Mouse (Mus musculus): Measurements from ENCODE around the gene Tmem150c. TPM values are rescaled to one million over a fixed set of nuclear protein-coding genes. Genes with fewer than 3 reads are reported as not detected.

Gene Tmem150c
- polyA plus RNA-seq, 1 experiment, result not detected

DNA sequence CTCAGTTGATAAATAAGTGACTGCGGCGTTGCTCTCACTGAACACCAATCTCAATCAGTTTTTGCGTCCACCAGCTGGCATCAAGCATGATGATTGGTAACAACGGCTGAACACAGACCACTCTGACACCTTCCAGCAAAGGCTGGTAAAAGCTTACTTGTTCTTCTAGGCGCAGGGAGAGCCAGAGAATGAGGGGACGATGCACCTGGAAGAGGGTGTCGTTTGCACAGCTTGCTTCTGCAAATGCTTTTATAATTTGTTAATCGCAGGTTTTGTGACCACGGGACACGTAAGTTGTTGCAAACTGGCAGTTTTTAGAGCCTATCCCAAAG, 68.4 kb downstream of the Tmem150c start:
- TF ChIP-seq GATA1 (IDR thresholded peaks at IDR 0.05; ENCODE audit: low read length) (no peak), TAL1 (IDR thresholded peaks at IDR 0.05; ENCODE audit: low read length) (no peak)
- Histone ChIP-seq H3K4me1 (ENCODE audit: control insufficient read depth) (no peaks in the 10 kb centered on the region), H3K36me3 (ENCODE audit: control insufficient read depth) (no peaks in the 10 kb centered on the region), H3K9me3 (ENCODE audit: control insufficient read depth, low read length) (no peaks in the 10 kb centered on the region), H3K27me3 (ENCODE audit: control insufficient read depth) (no peaks in the 10 kb centered on the region; the same call in 1 of the 2 replicates), H3K4me3 (replicated peaks) (no peak overlapping the region)

- H3K4me3 ChIP-seq (replicated peaks), result no peak overlapping the region
These were observed 68.9 kb downstream of the Tmem150c start for GRCm38 (mm10) chr5:100090515-100091262.

GRCm38 (mm10) chr5:100085097-100085496, 74.5 kb downstream of the Tmem150c start:
- Histone ChIP-seq H3K9me3 (ENCODE audit: control insufficient read depth, low read length) (no peaks in the 10 kb centered on the region), H3K27me3 (ENCODE audit: control insufficient read depth) (no peaks in the 10 kb centered on the region), H3K4me1 (ENCODE audit: control insufficient read depth) (no peaks in the 10 kb centered on the region), H3K36me3 (ENCODE audit: control insufficient read depth) (no peaks in the 10 kb centered on the region), H3K4me3 (replicated peaks) (no peak overlapping the region)
- no peak for TF ChIP-seq GATA1 (IDR thresholded peaks at IDR 0.05; ENCODE audit: low read length)
- no peak for TF ChIP-seq TAL1 (IDR thresholded peaks at IDR 0.05; ENCODE audit: low read length)

More at GRCm38 (mm10) chr5:100090515-100091262, 68.9 kb downstream of the Tmem150c start:
- H3K9me3 ChIP-seq (ENCODE audit: control insufficient read depth, low read length), result no peaks in the 10 kb centered on the region
- no peak for TF ChIP-seq TAL1 (IDR thresholded peaks at IDR 0.05; ENCODE audit: low read length)
- TF ChIP-seq GATA1 (IDR thresholded peaks at IDR 0.05; ENCODE audit: low read length), result no peak
- H3K27me3 ChIP-seq (ENCODE audit: control insufficient read depth), result no peaks in the 10 kb centered on the region; the same call in 1 of the 2 replicates
- no peaks in the 10 kb centered on the region for H3K36me3 ChIP-seq (ENCODE audit: control insufficient read depth)
- no peaks in the 10 kb centered on the region for H3K4me1 ChIP-seq (ENCODE audit: control insufficient read depth)

DNA sequence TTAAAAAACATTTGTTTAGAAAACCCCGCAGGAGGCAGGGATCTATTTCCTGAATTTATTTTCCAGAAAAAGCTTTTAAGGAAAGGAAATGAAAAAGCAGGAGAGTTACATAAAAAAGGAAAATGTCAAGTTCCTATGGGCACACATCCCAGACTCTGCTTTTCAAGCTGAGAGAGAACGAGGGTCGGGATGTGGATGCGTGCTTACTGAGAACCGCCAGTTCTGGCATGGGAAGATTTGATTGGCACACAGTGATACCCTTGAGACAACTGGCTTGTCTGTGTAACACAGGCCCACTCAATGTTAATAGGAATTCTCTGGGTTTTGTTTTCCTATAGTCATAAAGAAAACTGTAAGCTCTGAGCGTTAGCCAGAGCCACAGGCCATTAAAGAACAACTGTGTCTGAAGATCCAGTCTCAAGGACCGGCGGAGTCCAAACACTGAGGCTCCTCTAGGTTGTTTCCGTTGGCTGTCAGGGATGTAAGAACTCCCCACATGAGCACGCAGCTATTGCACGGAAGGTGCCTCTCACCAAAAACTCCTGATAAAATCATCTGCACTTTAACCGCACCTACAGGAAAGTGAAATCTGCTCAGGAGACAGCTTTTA, 75.5 kb downstream of the Tmem150c start:
- Histone ChIP-seq H3K4me3 (replicated peaks) (no peak overlapping the region), H3K4me1 (ENCODE audit: control insufficient read depth) (peaks cover 8% of the 10 kb centered on the region), H3K9me3 (ENCODE audit: control insufficient read depth, low read length) (no peaks in the 10 kb centered on the region), H3K36me3 (ENCODE audit: control insufficient read depth) (no peaks in the 10 kb centered on the region), H3K27me3 (ENCODE audit: control insufficient read depth) (no peaks in the 10 kb centered on the region; the same call in 1 of the 2 replicates)
- TF ChIP-seq TAL1 (IDR thresholded peaks at IDR 0.05; ENCODE audit: low read length) (no peak), GATA1 (IDR thresholded peaks at IDR 0.05; ENCODE audit: low read length) (no peak)

GRCm38 (mm10) chr5:100082006-100082405, 77.6 kb downstream of the Tmem150c start:
- no peak for TF ChIP-seq GATA1 (IDR thresholded peaks at IDR 0.05; ENCODE audit: low read length)
- no peak for TF ChIP-seq TAL1 (IDR thresholded peaks at IDR 0.05; ENCODE audit: low read length)
- no peaks in the 10 kb centered on the region for H3K9me3 ChIP-seq (ENCODE audit: control insufficient read depth, low read length)
- H3K27me3 ChIP-seq (ENCODE audit: control insufficient read depth), result no peaks in the 10 kb centered on the region; the same call in 1 of the 2 replicates
- H3K36me3 ChIP-seq (ENCODE audit: control insufficient read depth), result no peaks in the 10 kb centered on the region
- no peak overlapping the region for H3K4me3 ChIP-seq (replicated peaks)
- H3K4me1 ChIP-seq (ENCODE audit: control insufficient read depth), result peaks cover 10% of the 10 kb centered on the region

- peaks cover 10% of the 10 kb centered on the region for H3K4me1 ChIP-seq (ENCODE audit: control insufficient read depth)
- TF ChIP-seq TAL1 (IDR thresholded peaks at IDR 0.05; ENCODE audit: low read length) (no peak), GATA1 (IDR thresholded peaks at IDR 0.05; ENCODE audit: low read length) (no peak)
- no peaks in the 10 kb centered on the region for H3K9me3 ChIP-seq (ENCODE audit: control insufficient read depth, low read length)
- H3K4me3 ChIP-seq (replicated peaks), result no peak overlapping the region
- H3K27me3 ChIP-seq (ENCODE audit: control insufficient read depth), result no peaks in the 10 kb centered on the region; the same call in 1 of the 2 replicates
- H3K36me3 ChIP-seq (ENCODE audit: control insufficient read depth), result no peaks in the 10 kb centered on the region
These were observed 79.7 kb downstream of the Tmem150c start for GRCm38 (mm10) chr5:100079931-100080275.

- no peaks in the 10 kb centered on the region for H3K36me3 ChIP-seq (ENCODE audit: control insufficient read depth)
- no peak for TF ChIP-seq TAL1 (IDR thresholded peaks at IDR 0.05; ENCODE audit: low read length)
- TF ChIP-seq GATA1 (IDR thresholded peaks at IDR 0.05; ENCODE audit: low read length), result no peak
- H3K4me1 ChIP-seq (ENCODE audit: control insufficient read depth), result peaks cover 10% of the 10 kb centered on the region
- peak overlapping the region; percentile 34 for H3K4me3 ChIP-seq (replicated peaks)
- H3K27me3 ChIP-seq (ENCODE audit: control insufficient read depth), result no peaks in the 10 kb centered on the region; the same call in 1 of the 2 replicates
- H3K9me3 ChIP-seq (ENCODE audit: control insufficient read depth, low read length), result no peaks in the 10 kb centered on the region
These were observed 80.3 kb downstream of the Tmem150c start for GRCm38 (mm10) chr5:100079040-100079930.

DNA sequence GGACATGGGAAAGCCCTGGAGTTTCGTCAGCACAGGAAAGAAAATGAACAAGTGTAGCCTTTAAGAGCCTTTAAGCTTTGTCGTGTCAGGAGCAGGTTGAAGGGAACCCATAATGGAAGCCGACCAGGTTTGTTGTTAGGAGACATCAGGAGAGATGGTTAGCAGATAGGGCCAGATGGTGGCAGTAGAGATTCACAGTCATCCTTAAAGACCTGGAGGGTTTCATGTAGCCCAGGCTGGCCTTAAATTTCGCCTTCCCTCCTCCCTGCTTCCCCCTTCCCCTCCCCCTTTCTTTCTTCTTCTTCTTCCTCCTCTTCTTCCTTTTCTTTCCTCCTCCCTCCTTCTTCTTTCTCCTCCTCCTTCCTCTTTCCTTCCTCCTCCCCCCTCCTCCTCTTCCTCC, 85.0 kb downstream of the Tmem150c start:
- peaks cover 11% of the 10 kb centered on the region for H3K36me3 ChIP-seq (ENCODE audit: control insufficient read depth)

DNA sequence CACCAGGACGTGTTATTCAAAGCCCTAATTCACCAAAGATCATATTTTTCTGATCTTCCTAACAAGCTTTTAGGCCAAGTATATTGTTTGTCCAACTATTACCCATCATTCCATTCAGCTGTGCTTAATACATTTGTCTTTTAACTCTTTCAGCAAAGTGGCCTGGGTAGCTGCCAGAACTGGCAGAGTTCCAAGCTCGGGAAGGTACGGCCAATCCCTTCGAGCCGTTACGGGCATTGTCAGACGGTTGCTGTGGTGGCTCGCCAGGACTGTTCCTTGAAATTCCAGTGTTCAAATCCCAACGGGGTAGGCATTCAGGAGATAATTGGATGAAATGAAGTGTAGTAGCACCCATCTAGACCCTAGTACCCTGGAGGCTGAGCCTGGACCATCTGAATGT, 87.1 kb downstream of the Tmem150c start:
- Histone ChIP-seq H3K9me3 (ENCODE audit: control insufficient read depth, low read length) (no peaks in the 10 kb centered on the region), H3K4me1 (ENCODE audit: control insufficient read depth) (no peaks in the 10 kb centered on the region), H3K27me3 (ENCODE audit: control insufficient read depth) (no peaks in the 10 kb centered on the region), H3K36me3 (ENCODE audit: control insufficient read depth) (peaks cover 23% of the 10 kb centered on the region), H3K4me3 (replicated peaks) (no peak overlapping the region)
- no peak for TF ChIP-seq TAL1 (IDR thresholded peaks at IDR 0.05; ENCODE audit: low read length)
- no peak for TF ChIP-seq GATA1 (IDR thresholded peaks at IDR 0.05; ENCODE audit: low read length)

More for the DNA sequence above, 85.0 kb downstream of the Tmem150c start:
- H3K9me3 ChIP-seq (ENCODE audit: control insufficient read depth, low read length), result no peaks in the 10 kb centered on the region
- TF ChIP-seq TAL1 (IDR thresholded peaks at IDR 0.05; ENCODE audit: low read length), result no peak
- no peak for TF ChIP-seq GATA1 (IDR thresholded peaks at IDR 0.05; ENCODE audit: low read length)
- H3K4me1 ChIP-seq (ENCODE audit: control insufficient read depth), result peaks cover 7% of the 10 kb centered on the region
- no peaks in the 10 kb centered on the region for H3K27me3 ChIP-seq (ENCODE audit: control insufficient read depth)
- H3K4me3 ChIP-seq (replicated peaks), result no peak overlapping the region
